Mouse (Mus musculus): ENCODE results near the gene Pla2g7. TPM values are rescaled to one million over a fixed set of nuclear protein-coding genes. Genes with fewer than 3 reads are reported as not detected.
"Not testable (repeated sequence)": the region's sequence is repeated elsewhere in the genome, so short reads cannot be mapped to it uniquely, and the experiment has no call there.

Pla2g7 gene
- total RNA-seq (2021), result 10 to 100 TPM; 16.7 to 20.8 TPM
- 3.2 and 3.6 TPM in 2 replicates for polyA plus RNA-seq (2012; rRNA removed)
- long read RNA-seq, transcript Pla2g7-201 (12 exons, 2,097 nt), result major isoform, 20 of 21 reads
- long read RNA-seq, partial matches to known transcripts, result 0 of 21 reads
- long read RNA-seq, other reads (novel, unspliced or antisense), result 1 of 21 reads

- peak; percentile 27 for DNase-seq
These were observed at the start of gene Pla2g7 for GRCm38 (mm10) chr17:43567992-43568888. Pla2g7 (plus strand) TSS chr17:43568098.

- peak; percentile 42 for DNase-seq
These were observed 49.1 kb upstream of the Pla2g7 start for GRCm38 (mm10) chr17:43518644-43519409.

GRCm38 (mm10) chr17:43520166-43520565, 47.7 kb upstream of the Pla2g7 start:
- no peak for DNase-seq

- DNase-seq, result no peak
These were observed 37.4 kb upstream of the Pla2g7 start for GRCm38 (mm10) chr17:43530507-43530906.

- DNase-seq, result no peak
These were observed 36.7 kb upstream of the Pla2g7 start for GRCm38 (mm10) chr17:43531192-43531591.

- peak; percentile 15 for DNase-seq
These were observed 33.3 kb upstream of the Pla2g7 start for GRCm38 (mm10) chr17:43534362-43535222.

- DNase-seq, result not testable (repeated sequence)
These were observed 31.1 kb upstream of the Pla2g7 start for GRCm38 (mm10) chr17:43536841-43537240.

GRCm38 (mm10) chr17:43538767-43539166, 29.1 kb upstream of the Pla2g7 start:
- DNase-seq, result no peak

GRCm38 (mm10) chr17:43543539-43543938, 24.4 kb upstream of the Pla2g7 start, which contains the start of gene Ankrd66:
Ankrd66 (minus strand) TSS chr17:43543639.
- DNase-seq, result no peak

GRCm38 (mm10) chr17:43544040-43544439, 23.9 kb upstream of the Pla2g7 start:
- no peak for DNase-seq

GRCm38 (mm10) chr17:43551122-43551630, 16.7 kb upstream of the Pla2g7 start:
- no peak for DNase-seq

- DNase-seq, result peak; percentile 33
These were observed 13.1 kb upstream of the Pla2g7 start for GRCm38 (mm10) chr17:43554516-43555403.

GRCm38 (mm10) chr17:43557104-43557503, 10.8 kb upstream of the Pla2g7 start:
- DNase-seq, result no peak

GRCm38 (mm10) chr17:43557541-43558090, 10.3 kb upstream of the Pla2g7 start:
- DNase-seq, result peak; percentile 60

- DNase-seq, result no peak
These were observed 9.2 kb upstream of the Pla2g7 start for GRCm38 (mm10) chr17:43558678-43559077.

GRCm38 (mm10) chr17:43563192-43563987, 4.5 kb upstream of the Pla2g7 start:
- DNase-seq, result no peak

- no peak for DNase-seq
These were observed 306 bp upstream of the Pla2g7 start for GRCm38 (mm10) chr17:43567593-43567991.

GRCm38 (mm10) chr17:43569287-43569686, 1.4 kb downstream of the Pla2g7 start:
- DNase-seq, result no peak

GRCm38 (mm10) chr17:43573624-43574073, 5.8 kb downstream of the Pla2g7 start:
- DNase-seq, result no peak

All from adrenal gland, adult 2 months (tissue).